Mouse (Mus musculus) heart, embryonic 11.5 days (tissue): ENCODE data around the gene Grm5. TPM values are rescaled to one million over a fixed set of nuclear protein-coding genes. Genes with fewer than 3 reads are reported as not detected.
A peak's percentile ranks its signal among the peaks of the same experiment; 100 is the strongest.

Source experiments
- ATAC-seq: fragments of 200-750 bp; cut with Nextera tagmentation; replicated peaks from 2 replicates; pipeline ENCODE4 v1.8.0; 2017; ENCODE audit warnings: moderate library complexity; ENCODE audit not compliant: insufficient number of reproducible peaks, low FRiP score, low TSS enrichment
- H3K27ac ChIP-seq: fragments of 300-500 bp; sonication (generic); 2 replicates; pipeline ENCODE4 v1.5.1; 2014; ENCODE audit warnings: mild to moderate bottlenecking, low read depth, low read length
- H3K27me3 ChIP-seq: fragments of 300-500 bp; sonication (generic); 2 replicates; pipeline ENCODE4 v1.6.1; 2014; ENCODE audit warnings: mild to moderate bottlenecking, low read length, mixed read lengths; ENCODE audit not compliant: control insufficient read depth, insufficient read depth
- H3K36me3 ChIP-seq: fragments of 300-500 bp; sonication (generic); 2 replicates; pipeline ENCODE4 v1.6.1; 2014; ENCODE audit warnings: mild to moderate bottlenecking, low read length, moderate library complexity, mixed read lengths; ENCODE audit not compliant: control insufficient read depth, insufficient read depth
- H3K4me1 ChIP-seq: fragments of 300-500 bp; sonication (generic); 2 replicates; pipeline ENCODE4 v1.6.1; 2014; ENCODE audit warnings: low read length; ENCODE audit not compliant: control insufficient read depth, insufficient read depth
- H3K4me2 ChIP-seq: fragments of 300-500 bp; sonication (generic); 2 replicates; pipeline ENCODE4 v1.6.1; 2014; ENCODE audit warnings: mild to moderate bottlenecking, moderate library complexity
- H3K4me3 ChIP-seq: fragments of 300-500 bp; sonication (generic); 2 replicates; pipeline ENCODE4 v1.5.1; 2014; ENCODE audit warnings: low read depth, low read length
- H3K9ac ChIP-seq: fragments of 300-500 bp; sonication (generic); 2 replicates; pipeline ENCODE4 v1.6.1; 2014; ENCODE audit warnings: mild to moderate bottlenecking, low read depth, low read length, moderate library complexity
- H3K9me3 ChIP-seq: fragments of 300-500 bp; sonication (generic); replicated peaks from 2 replicates; pipeline ENCODE4 v1.6.1; 2016; ENCODE audit warnings: low read length; ENCODE audit not compliant: control insufficient read depth
- WGBS: fragments of 180-500 bp; shearing (Covaris S2); extraction: QIAGEN DNeasy Blood & Tissue Kit; methylation state at CpG from one replicate; pipeline ENCODE4 v1.1.7; 2014; ENCODE audit not compliant: insufficient replicate concordance; 5-methylcytosine and 5-hydroxymethylcytosine counted together
- polyA plus RNA-seq: library from polyadenylated mRNA; unstranded; fragments of >200 nt; fragmentation: Nextera tagmentation; extraction: Ambion mirVana; gene quantifications from 2 replicates; pipeline ENCODE4 v1.2.1, GENCODE M21; 2014

Gene Grm5
- polyA plus RNA-seq, 1 experiment from 2014 or later: 0.04 TPM

DNA sequence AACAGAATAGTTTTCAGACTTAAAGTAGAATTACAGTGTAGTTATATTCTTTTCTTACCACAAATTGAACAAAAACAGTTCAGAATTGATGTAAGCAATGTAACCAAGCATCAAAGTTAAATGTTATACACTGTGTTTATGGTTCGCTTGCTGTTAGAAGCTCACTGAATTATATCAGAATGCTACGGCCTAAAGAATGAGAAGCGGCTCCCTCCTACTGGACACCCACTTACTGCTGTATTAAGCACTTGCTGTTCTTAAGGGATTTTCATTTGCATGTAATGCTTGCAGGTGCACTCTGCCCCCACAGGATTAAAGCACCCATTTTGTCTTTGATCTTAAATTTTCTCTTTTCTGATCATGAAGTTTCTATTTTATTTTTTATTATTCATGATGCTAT is 66.6 kb downstream of the Grm5 start:
- Histone ChIP-seq H3K27ac (no peak overlapping the region), H3K36me3 (no peaks in the 10 kb centered on the region), H3K9ac (no peak overlapping the region), H3K9me3 (no peaks in the 10 kb centered on the region), H3K4me2 (no peak overlapping the region), H3K4me3 (no peak overlapping the region), H3K27me3 (no peaks in the 10 kb centered on the region), H3K4me1 (no peaks in the 10 kb centered on the region)
- WGBS: 87% methylated on average over 3 of the region's 3 CpGs
- ATAC-seq: no peak

DNA sequence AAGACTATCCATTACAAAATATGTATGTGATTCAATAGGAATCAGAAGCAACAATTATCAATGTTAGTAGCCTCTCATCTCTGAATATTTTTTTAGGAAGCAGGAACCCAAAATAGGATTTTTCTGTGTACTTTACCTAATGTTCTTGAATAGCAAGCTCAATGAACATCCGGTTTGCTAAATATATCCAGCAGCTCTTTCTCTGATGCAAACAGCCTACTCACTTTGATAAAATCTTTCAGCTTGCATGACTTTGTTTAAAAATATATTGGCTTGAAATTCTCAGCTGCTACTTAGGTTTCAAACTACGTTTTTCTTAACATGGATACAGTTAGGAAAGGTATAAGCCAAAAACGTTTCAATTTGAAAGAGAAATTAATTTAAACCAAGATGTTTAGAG is 77.8 kb downstream of the Grm5 start:
- Histone ChIP-seq H3K9me3 (no peaks in the 10 kb centered on the region), H3K4me3 (no peak overlapping the region), H3K27ac (no peak overlapping the region), H3K4me1 (no peaks in the 10 kb centered on the region), H3K9ac (no peak overlapping the region), H3K36me3 (no peaks in the 10 kb centered on the region), H3K27me3 (no peaks in the 10 kb centered on the region), H3K4me2 (no peak overlapping the region)
- no peak for ATAC-seq
- 56% methylated on average over 3 of the region's 3 CpGs for WGBS

DNA sequence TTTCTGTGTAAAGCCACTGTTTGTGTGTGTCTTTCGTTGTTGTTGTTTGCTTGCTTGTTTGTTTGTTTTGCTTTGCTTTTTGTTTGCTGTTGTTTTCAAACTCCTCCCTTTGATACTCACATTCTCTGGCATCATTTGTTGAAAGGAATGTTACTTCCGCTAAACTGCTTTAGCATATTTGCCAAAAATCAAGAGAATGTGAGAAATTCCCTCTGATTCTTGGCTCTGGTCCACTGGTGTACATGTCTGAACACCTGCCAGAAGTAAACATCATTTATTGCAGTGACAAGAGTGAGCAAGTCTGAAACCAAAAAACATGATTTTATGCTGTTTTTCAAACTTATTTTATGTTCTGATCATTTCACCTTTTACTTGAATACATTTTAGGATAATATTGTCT is 80.1 kb downstream of the Grm5 start:
- no peak for ATAC-seq
- H3K4me3 ChIP-seq: no peak overlapping the region
- H3K4me1 ChIP-seq: no peaks in the 10 kb centered on the region
- no peak overlapping the region for H3K4me2 ChIP-seq
- H3K36me3 ChIP-seq: no peaks in the 10 kb centered on the region
- H3K9me3 ChIP-seq: no peaks in the 10 kb centered on the region
- no peak overlapping the region for H3K9ac ChIP-seq
- 76% methylated on average over 2 of the region's 2 CpGs for WGBS
- no peaks in the 10 kb centered on the region for H3K27me3 ChIP-seq
- H3K27ac ChIP-seq: no peak overlapping the region

DNA sequence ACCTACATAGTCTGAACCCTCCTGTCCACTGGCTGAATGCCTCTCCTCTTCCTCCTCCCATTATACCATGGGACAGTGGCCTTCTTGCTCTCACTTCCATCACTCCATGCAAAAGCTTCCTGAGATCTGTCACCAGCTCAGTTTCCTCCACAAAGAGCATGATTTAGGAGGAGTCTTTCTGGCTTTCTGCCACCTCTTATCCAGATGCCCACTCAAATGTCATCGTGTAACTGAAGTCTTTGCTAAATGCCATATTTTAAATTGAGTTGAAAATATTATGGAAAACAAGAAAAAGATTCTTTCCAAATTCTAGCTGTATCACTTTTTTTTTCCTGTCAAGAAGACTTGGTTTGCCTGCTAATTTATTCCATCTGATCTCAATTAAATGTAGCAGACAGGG is 132.4 kb downstream of the Grm5 start:
- WGBS: 55% methylated on average over 1 of the region's 1 CpGs

DNA sequence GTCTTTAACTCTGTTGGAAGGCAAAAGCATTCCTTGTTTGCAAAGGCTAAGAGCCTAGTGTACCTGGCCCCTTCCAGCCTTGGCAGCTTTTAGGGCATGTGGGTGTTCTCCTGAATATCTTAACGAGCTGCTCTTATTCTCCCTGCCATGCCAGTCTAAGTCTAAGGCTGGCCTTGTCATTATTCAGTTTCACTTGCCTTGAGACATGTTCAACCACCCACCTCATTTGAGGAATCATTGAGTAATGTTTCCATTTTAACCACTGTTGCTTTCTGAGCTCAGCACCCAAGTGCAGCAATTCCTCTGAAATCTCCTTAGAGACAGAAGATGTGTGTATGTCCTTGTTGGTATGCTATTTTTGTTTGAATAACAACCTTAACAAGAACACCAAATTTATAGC is 134.7 kb downstream of the Grm5 start:
- no peak overlapping the region for H3K27ac ChIP-seq
- no peak overlapping the region for H3K4me3 ChIP-seq
- no peaks in the 10 kb centered on the region for H3K36me3 ChIP-seq
- no peaks in the 10 kb centered on the region for H3K4me1 ChIP-seq
- H3K27me3 ChIP-seq: no peaks in the 10 kb centered on the region
- no peak for ATAC-seq
- no peak overlapping the region for H3K9ac ChIP-seq
- no peak overlapping the region for H3K4me2 ChIP-seq
- 59% methylated on average over 1 of the region's 1 CpGs for WGBS
- H3K9me3 ChIP-seq: no peaks in the 10 kb centered on the region

More for the DNA sequence above, 132.4 kb downstream of the Grm5 start:
- ATAC-seq: no peak
- no peak overlapping the region for H3K4me3 ChIP-seq
- no peaks in the 10 kb centered on the region for H3K27me3 ChIP-seq
- no peak overlapping the region for H3K9ac ChIP-seq
- H3K36me3 ChIP-seq: no peaks in the 10 kb centered on the region
- no peak overlapping the region for H3K4me2 ChIP-seq
- no peak overlapping the region for H3K27ac ChIP-seq
- H3K4me1 ChIP-seq: no peaks in the 10 kb centered on the region
- no peaks in the 10 kb centered on the region for H3K9me3 ChIP-seq

DNA sequence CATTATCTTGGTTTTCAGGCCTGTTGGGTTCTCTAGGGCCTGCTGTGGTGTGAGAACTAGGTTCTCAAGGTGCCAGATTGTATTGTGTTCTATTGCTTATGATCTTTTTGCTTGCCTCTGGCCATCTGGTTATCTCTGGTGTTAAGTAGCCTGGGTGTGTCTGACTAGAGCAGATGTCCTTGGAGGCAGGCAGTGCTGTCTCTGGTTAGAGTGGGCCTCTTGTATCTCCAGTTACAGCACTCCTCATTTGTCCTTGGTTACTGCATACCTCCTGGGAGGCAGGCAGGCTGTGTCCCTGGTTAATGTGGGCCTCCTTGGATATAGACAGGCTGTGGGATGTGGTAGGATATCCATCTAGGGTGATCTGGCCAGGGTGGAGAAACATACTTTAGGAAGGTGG is 150.5 kb downstream of the Grm5 start:
- ATAC-seq: peak; percentile 61
- H3K4me1 ChIP-seq: no peaks in the 10 kb centered on the region

DNA sequence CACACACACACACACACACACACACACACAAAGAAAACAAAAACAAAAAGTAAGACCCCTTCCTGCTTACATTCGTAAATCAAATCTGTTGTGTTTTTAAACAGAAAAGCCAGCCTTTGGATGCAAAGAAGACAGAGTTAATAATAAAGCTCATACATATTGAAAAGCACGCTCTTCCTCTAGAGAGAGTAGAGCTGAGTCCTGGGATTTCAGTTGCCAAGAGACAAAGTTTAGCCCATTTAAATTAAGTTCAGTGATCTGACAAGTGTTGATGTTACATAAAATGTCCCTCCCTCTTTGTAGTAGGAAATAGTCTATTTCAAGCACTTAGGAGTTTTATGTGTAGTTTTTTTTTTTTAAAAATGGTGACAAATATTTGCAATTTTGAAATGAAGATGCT is 178.0 kb downstream of the Grm5 start:
- ATAC-seq: no peak
- Histone ChIP-seq H3K9ac (no peak overlapping the region), H3K9me3 (no peaks in the 10 kb centered on the region), H3K36me3 (no peaks in the 10 kb centered on the region), H3K4me2 (no peak overlapping the region), H3K27me3 (no peaks in the 10 kb centered on the region), H3K27ac (no peak overlapping the region), H3K4me3 (no peak overlapping the region), H3K4me1 (no peaks in the 10 kb centered on the region)
- WGBS: 79% methylated on average over 2 of the region's 2 CpGs

More for the DNA sequence above, 150.5 kb downstream of the Grm5 start:
- Histone ChIP-seq H3K9ac (no peak overlapping the region), H3K27me3 (no peaks in the 10 kb centered on the region), H3K36me3 (no peaks in the 10 kb centered on the region), H3K27ac (no peak overlapping the region), H3K4me3 (no peak overlapping the region), H3K4me2 (no peak overlapping the region), H3K9me3 (no peaks in the 10 kb centered on the region)

DNA sequence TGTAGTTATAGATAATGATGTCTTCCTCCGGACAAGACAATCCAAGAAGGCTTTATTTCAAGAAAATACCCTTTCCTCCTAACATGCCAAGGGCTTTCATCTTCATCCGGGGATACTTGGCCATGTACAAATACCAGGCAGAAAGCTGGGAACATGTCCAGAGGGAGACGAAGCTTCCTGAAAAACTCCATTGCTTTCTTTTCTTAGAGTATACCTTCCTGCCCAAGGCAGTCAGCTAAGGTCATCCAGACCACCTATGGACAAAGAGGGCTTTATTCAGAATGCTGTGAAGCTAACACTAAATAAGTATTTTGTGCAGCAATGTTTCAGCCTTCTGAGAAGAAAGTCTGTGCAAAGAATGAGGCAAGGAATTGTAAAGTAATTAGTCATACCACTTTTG is 178.4 kb downstream of the Grm5 start:
- Histone ChIP-seq H3K9me3 (no peaks in the 10 kb centered on the region), H3K27me3 (no peaks in the 10 kb centered on the region), H3K4me2 (no peak overlapping the region), H3K27ac (no peak overlapping the region), H3K4me3 (no peak overlapping the region), H3K9ac (no peak overlapping the region), H3K4me1 (no peaks in the 10 kb centered on the region), H3K36me3 (no peaks in the 10 kb centered on the region)
- no peak for ATAC-seq
- 64% methylated on average over 3 of the region's 3 CpGs for WGBS

DNA sequence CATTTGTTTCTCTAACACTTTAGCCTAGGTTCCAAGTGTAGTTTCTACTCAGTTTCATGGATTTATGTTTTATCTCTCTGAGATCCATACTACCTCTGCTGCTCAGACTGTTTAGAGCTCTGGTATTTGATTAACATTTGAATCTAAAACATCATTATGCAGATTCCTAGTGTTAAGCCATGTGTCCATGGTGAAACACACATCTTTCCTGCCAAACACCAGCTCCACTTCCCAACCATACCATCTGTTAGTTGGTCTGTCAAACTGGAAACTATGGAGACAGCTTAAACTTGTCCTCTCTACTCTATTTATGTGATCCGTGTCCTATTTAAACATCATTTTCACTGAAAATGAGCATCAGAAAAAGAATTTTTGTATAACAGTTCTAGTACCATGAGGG is 203.6 kb downstream of the Grm5 start:
- WGBS: 81% methylated on average over 1 of the region's 1 CpGs
- no peak for ATAC-seq
- no peak overlapping the region for H3K4me2 ChIP-seq

More for the DNA sequence above, 203.6 kb downstream of the Grm5 start:
- Histone ChIP-seq H3K9me3 (no peaks in the 10 kb centered on the region), H3K4me3 (no peak overlapping the region), H3K9ac (no peak overlapping the region), H3K36me3 (no peaks in the 10 kb centered on the region), H3K27ac (no peak overlapping the region), H3K4me1 (no peaks in the 10 kb centered on the region), H3K27me3 (no peaks in the 10 kb centered on the region)
